Mouse (Mus musculus) testis, adult 2 months (tissue): ENCODE results near the gene Nhlrc3. TPM values are rescaled to one million over a fixed set of nuclear protein-coding genes. Genes with fewer than 3 reads are reported as not detected.

Experiments used
- H3K27ac ChIP-seq: fragments of 200-500 bp; 2 replicates; pipeline ENCODE4 v1.5.1; 2012; ENCODE audit warnings: low read depth, low read length; ENCODE audit not compliant: control insufficient read depth, insufficient read depth
- H3K27me3 ChIP-seq: fragments of 200-500 bp; 2 replicates; pipeline ENCODE4 v1.6.1; 2012; ENCODE audit warnings: mild to moderate bottlenecking, low read length, moderate library complexity; ENCODE audit not compliant: control insufficient read depth, insufficient read depth
- H3K36me3 ChIP-seq: fragments of 200-500 bp; 2 replicates; pipeline ENCODE4 v1.6.1; 2012; ENCODE audit warnings: mild to moderate bottlenecking, low read length; ENCODE audit not compliant: control insufficient read depth, insufficient read depth
- H3K4me1 ChIP-seq: fragments of 200-500 bp; 2 replicates; pipeline ENCODE4 v1.6.1; 2012; ENCODE audit warnings: low read length; ENCODE audit not compliant: control insufficient read depth, insufficient read depth
- H3K4me3 ChIP-seq: fragments of 200-500 bp; 2 replicates; pipeline ENCODE4 v1.5.1; 2012; ENCODE audit warnings: low read depth, mild to moderate bottlenecking, low read length, moderate library complexity, mixed read lengths; ENCODE audit not compliant: control insufficient read depth
- CTCF ChIP-seq: fragments of 200-500 bp; IDR thresholded peaks from 2 replicates; pipeline ENCODE4 v1.5.1; 2012; ENCODE audit warnings: low read depth, mild to moderate bottlenecking, inconsistent platforms, low read length, moderate library complexity; ENCODE audit not compliant: control insufficient read depth, insufficient read depth, insufficient replicate concordance
- POLR2A ChIP-seq: fragments of 200-500 bp; IDR thresholded peaks from 2 replicates; pipeline ENCODE4 v1.6.1; 2012; ENCODE audit warnings: low read depth, mild to moderate bottlenecking, inconsistent platforms, low read length, moderate library complexity; ENCODE audit not compliant: control insufficient read depth
- polyA plus RNA-seq: library from polyadenylated mRNA; depleted of rRNA; stranded (reverse); fragments of >200 nt; gene quantifications from 2 replicates; pipeline ENCODE4 v1.2.3, GENCODE M21; 2012

Gene Nhlrc3
- polyA plus RNA-seq, 1 experiment = 3.5 TPM

GRCm38 (mm10) chr3:53445540-53445939 is 17.6 kb downstream of the Nhlrc3 start:
- TF ChIP-seq CTCF (no peak), POLR2A (no peak)
- no peak overlapping the region for H3K27ac ChIP-seq
- H3K27me3 ChIP-seq = no peaks in the 10 kb centered on the region
- H3K4me3 ChIP-seq = peak overlapping the region; percentile 18; the same call in 1 of the 2 replicates
- no peaks in the 10 kb centered on the region for H3K4me1 ChIP-seq
- no peaks in the 10 kb centered on the region for H3K36me3 ChIP-seq

- Histone ChIP-seq H3K27me3 (no peaks in the 10 kb centered on the region), H3K36me3 (no peaks in the 10 kb centered on the region), H3K4me3 (no peak overlapping the region), H3K4me1 (peaks cover 3% of the 10 kb centered on the region; the same call in 1 of the 2 replicates), H3K27ac (no peak overlapping the region)
- no peak for TF ChIP-seq CTCF
- no peak for TF ChIP-seq POLR2A
Measured at GRCm38 (mm10) chr3:53436550-53436949, 26.6 kb downstream of the Nhlrc3 start.

- Histone ChIP-seq H3K27ac (no peak overlapping the region), H3K4me3 (no peak overlapping the region), H3K4me1 (peaks cover 3% of the 10 kb centered on the region; the same call in 1 of the 2 replicates), H3K36me3 (no peaks in the 10 kb centered on the region), H3K27me3 (no peaks in the 10 kb centered on the region)
- TF ChIP-seq POLR2A = no peak
- peak; percentile 59; the same call in 1 of the 2 replicates for TF ChIP-seq CTCF
Measured at GRCm38 (mm10) chr3:53434610-53435009, 28.5 kb downstream of the Nhlrc3 start.

- no peaks in the 10 kb centered on the region for H3K36me3 ChIP-seq
- no peaks in the 10 kb centered on the region for H3K27me3 ChIP-seq
- no peak overlapping the region for H3K4me3 ChIP-seq
- TF ChIP-seq POLR2A = no peak
- TF ChIP-seq CTCF = no peak
- H3K4me1 ChIP-seq = no peaks in the 10 kb centered on the region; the same call in 1 of the 2 replicates
- no peak overlapping the region for H3K27ac ChIP-seq
Measured at GRCm38 (mm10) chr3:53423576-53423975, 39.6 kb downstream of the Nhlrc3 start.

GRCm38 (mm10) chr3:53422691-53423090 is 40.4 kb downstream of the Nhlrc3 start:
- Histone ChIP-seq H3K27ac (no peak overlapping the region), H3K4me3 (no peak overlapping the region), H3K4me1 (no peaks in the 10 kb centered on the region; the same call in 1 of the 2 replicates), H3K27me3 (no peaks in the 10 kb centered on the region), H3K36me3 (no peaks in the 10 kb centered on the region)
- TF ChIP-seq CTCF (no peak), POLR2A (no peak)

GRCm38 (mm10) chr3:53421656-53422055 is 41.5 kb downstream of the Nhlrc3 start:
- H3K4me1 ChIP-seq = no peaks in the 10 kb centered on the region; the same call in 1 of the 2 replicates
- peak overlapping the region; percentile 67 for H3K4me3 ChIP-seq
- H3K27ac ChIP-seq = no peak overlapping the region
- H3K27me3 ChIP-seq = no peaks in the 10 kb centered on the region
- H3K36me3 ChIP-seq = no peaks in the 10 kb centered on the region
- TF ChIP-seq POLR2A (no peak; the same call in 1 of the 2 replicates), CTCF (no peak)

GRCm38 (mm10) chr3:53417701-53418100 is 45.4 kb downstream of the Nhlrc3 start:
- H3K36me3 ChIP-seq = no peaks in the 10 kb centered on the region
- no peak for TF ChIP-seq CTCF
- no peak for TF ChIP-seq POLR2A
- no peak overlapping the region for H3K4me3 ChIP-seq
- H3K27me3 ChIP-seq = no peaks in the 10 kb centered on the region
- H3K27ac ChIP-seq = no peak overlapping the region
- H3K4me1 ChIP-seq = no peaks in the 10 kb centered on the region; the same call in 1 of the 2 replicates

GRCm38 (mm10) chr3:53416036-53416506 is 47.1 kb downstream of the Nhlrc3 start:
- Histone ChIP-seq H3K36me3 (no peaks in the 10 kb centered on the region), H3K4me1 (no peaks in the 10 kb centered on the region; the same call in 1 of the 2 replicates), H3K27ac (no peak overlapping the region), H3K27me3 (no peaks in the 10 kb centered on the region), H3K4me3 (no peak overlapping the region)
- no peak for TF ChIP-seq POLR2A
- TF ChIP-seq CTCF = no peak

- H3K4me3 ChIP-seq = no peak overlapping the region
- no peaks in the 10 kb centered on the region for H3K27me3 ChIP-seq
- no peak for TF ChIP-seq CTCF
- no peak for TF ChIP-seq POLR2A
- no peak overlapping the region for H3K27ac ChIP-seq
- no peaks in the 10 kb centered on the region for H3K4me1 ChIP-seq
- H3K36me3 ChIP-seq = no peaks in the 10 kb centered on the region
Measured at GRCm38 (mm10) chr3:53413959-53414358, 49.2 kb downstream of the Nhlrc3 start.
